Mouse (Mus musculus) E14TG2a.4 (cell line): ENCODE results near the gene Cd274.

Experiments used
- CTCF ChIP-seq: conservative IDR thresholded peaks from 2 replicates; pipeline ENCODE4 v1.5.1; 2014; ENCODE audit warnings: low read length
- NANOG ChIP-seq: IDR thresholded peaks from 2 replicates; pipeline ENCODE4 v1.6.1; 2014; ENCODE audit warnings: borderline replicate concordance, low read length, mixed read lengths

- TF ChIP-seq CTCF (no peak), NANOG (no peak)
These were observed 2.9 kb downstream of the Cd274 start for GRCm38 (mm10) chr19:29370112-29370511.
